Mouse (Mus musculus): ENCODE data around the gene Npm3. TPM values are rescaled to one million over a fixed set of nuclear protein-coding genes. Genes with fewer than 3 reads are reported as not detected.

The Npm3 gene
- polyA plus RNA-seq, 1 experiment from 2014 or later, result 13.1 TPM

DNA sequence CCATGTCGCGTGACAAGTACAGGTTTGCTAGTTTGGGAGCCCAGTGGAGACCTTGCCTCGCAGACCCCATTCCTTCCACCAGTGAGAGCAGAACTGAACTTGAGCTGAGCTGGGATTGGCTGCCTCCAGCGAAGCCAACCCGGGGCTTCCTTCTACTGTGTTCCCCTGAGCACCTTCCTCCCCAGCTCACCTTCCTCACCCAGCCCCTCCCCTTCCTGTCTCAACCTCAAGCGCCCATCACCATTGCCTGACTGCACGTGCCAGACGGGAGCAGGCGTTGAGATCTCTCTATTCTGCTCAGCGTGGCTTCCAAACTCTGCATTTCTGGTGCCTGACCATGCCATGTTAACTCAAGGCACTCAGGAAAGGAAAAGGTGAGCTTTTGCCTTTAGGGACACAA, 22.2 kb downstream of the Npm3 start:
- Histone ChIP-seq H3K4me3 (ENCODE audit: low read length) (no peak overlapping the region), H3K27me3 (replicated peaks; ENCODE audit: control insufficient read depth, insufficient read depth, low read length) (0 out of 2 replicates have a peak, but pooled peaks cover 6% of the 10 kb centered on the region), H3K4me1 (ENCODE audit: control insufficient read depth, insufficient read depth, low read length) (no peaks in the 10 kb centered on the region), H3K36me3 (ENCODE audit: control insufficient read depth, insufficient read depth, low read length) (no peaks in the 10 kb centered on the region), H3K9me3 (ENCODE audit: control insufficient read depth, low read length) (no peaks in the 10 kb centered on the region), H3K9ac (ENCODE audit: low read depth, low read length) (no peak overlapping the region), H3K4me2 (ENCODE audit: low read depth, low read length) (no peak overlapping the region), H3K27ac (ENCODE audit: low read length) (no peak overlapping the region)
- 68% methylated on average over 10 of the region's 10 CpGs for WGBS
- ATAC-seq, result no peak

DNA sequence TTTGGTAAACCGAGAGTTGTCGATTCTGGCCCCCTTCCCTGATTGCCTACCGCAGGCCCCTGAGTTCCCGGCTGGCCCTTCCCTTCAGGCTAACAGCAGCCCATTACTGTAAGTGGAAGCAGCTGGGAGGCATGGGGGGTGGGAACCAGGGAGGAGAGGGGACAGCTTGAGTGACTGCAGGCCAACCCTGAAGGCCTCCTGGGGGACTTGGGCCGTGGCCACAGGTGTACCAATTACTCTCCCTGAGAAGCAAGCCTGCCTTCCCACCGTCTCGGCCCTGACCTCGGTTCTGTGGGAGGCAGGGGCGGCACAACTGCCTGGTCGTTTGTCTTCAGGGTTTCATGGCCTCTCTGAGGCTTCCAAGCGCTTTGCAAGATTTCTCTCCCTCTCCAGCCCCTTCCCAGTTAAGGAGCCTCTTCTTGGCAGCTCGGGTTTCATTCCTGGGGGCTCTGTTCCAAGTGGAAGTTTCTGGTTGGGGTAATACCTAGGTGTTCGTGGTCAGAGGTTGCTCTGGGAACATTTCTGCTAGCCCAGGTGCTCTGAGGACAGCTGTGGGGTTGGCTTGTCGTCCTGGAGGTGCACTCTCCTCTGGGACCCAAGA, 23.6 kb downstream of the Npm3 start:
- H3K9ac ChIP-seq (ENCODE audit: low read depth, low read length), result no peak overlapping the region
- H3K9me3 ChIP-seq (ENCODE audit: control insufficient read depth, low read length), result no peaks in the 10 kb centered on the region
- H3K4me3 ChIP-seq (ENCODE audit: low read length), result no peak overlapping the region
- 0 out of 2 replicates have a peak, but pooled peaks cover 6% of the 10 kb centered on the region for H3K27me3 ChIP-seq (replicated peaks; ENCODE audit: control insufficient read depth, insufficient read depth, low read length)
- no peak overlapping the region for H3K27ac ChIP-seq (ENCODE audit: low read length)
- H3K36me3 ChIP-seq (ENCODE audit: control insufficient read depth, insufficient read depth, low read length), result no peaks in the 10 kb centered on the region
- no peaks in the 10 kb centered on the region for H3K4me1 ChIP-seq (ENCODE audit: control insufficient read depth, insufficient read depth, low read length)
- H3K4me2 ChIP-seq (ENCODE audit: low read depth, low read length), result no peak overlapping the region
- 39% methylated on average over 14 of the region's 14 CpGs for WGBS
- no peak for ATAC-seq

DNA sequence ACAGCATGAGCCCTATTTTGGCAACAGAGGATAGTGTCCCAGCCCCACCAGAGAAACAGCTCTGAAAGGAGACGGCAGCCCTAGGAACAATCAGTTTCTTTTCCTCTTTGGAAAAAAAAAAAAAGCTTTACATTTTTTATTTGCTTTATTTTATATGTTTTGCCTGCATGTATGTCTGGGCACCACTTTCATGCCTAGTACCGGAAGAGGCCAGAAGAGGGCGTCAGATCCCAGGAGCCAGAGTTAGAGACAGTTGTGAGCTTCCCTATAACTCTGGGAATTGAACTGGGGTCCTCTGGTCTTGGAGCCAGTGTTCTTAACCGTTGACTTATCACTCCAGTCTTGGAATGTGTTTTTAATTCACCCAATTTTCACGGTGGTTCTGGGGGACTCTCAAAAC, 27.2 kb downstream of the Npm3 start:
- no peak overlapping the region for H3K4me2 ChIP-seq (ENCODE audit: low read depth, low read length)
- ATAC-seq, result no peak
- no peaks in the 10 kb centered on the region for H3K4me1 ChIP-seq (ENCODE audit: control insufficient read depth, insufficient read depth, low read length)
- no peak overlapping the region for H3K4me3 ChIP-seq (ENCODE audit: low read length)
- H3K27me3 ChIP-seq (replicated peaks; ENCODE audit: control insufficient read depth, insufficient read depth, low read length), result no peaks in the 10 kb centered on the region
- no peaks in the 10 kb centered on the region for H3K9me3 ChIP-seq (ENCODE audit: control insufficient read depth, low read length)
- H3K9ac ChIP-seq (ENCODE audit: low read depth, low read length), result no peak overlapping the region
- H3K27ac ChIP-seq (ENCODE audit: low read length), result no peak overlapping the region
- 73% methylated on average over 5 of the region's 5 CpGs for WGBS
- no peaks in the 10 kb centered on the region for H3K36me3 ChIP-seq (ENCODE audit: control insufficient read depth, insufficient read depth, low read length)

DNA sequence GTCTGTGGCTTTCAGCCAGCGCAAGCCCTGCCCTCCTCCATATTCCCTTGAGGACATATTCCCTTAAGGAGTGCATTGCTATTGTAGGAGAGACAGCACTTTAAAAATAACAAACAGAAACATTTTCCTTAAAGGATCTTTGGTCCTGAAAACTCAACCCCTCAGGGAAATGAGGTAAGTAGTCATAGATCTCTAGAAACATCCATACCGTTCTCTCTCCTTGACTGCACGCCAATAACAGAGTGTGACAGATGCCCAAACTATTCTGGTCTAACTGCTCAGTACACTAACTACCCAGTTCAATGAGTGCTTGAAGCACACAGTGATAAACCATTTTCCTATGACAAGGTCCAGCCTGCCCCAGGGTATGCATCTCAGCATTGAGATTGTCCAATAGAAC, 31.1 kb downstream of the Npm3 start:
- Histone ChIP-seq H3K4me3 (ENCODE audit: low read length) (no peak overlapping the region), H3K27me3 (replicated peaks; ENCODE audit: control insufficient read depth, insufficient read depth, low read length) (no peaks in the 10 kb centered on the region), H3K27ac (ENCODE audit: low read length) (no peak overlapping the region), H3K4me1 (ENCODE audit: control insufficient read depth, insufficient read depth, low read length) (no peaks in the 10 kb centered on the region), H3K4me2 (ENCODE audit: low read depth, low read length) (no peak overlapping the region), H3K9ac (ENCODE audit: low read depth, low read length) (no peak overlapping the region), H3K36me3 (ENCODE audit: control insufficient read depth, insufficient read depth, low read length) (no peaks in the 10 kb centered on the region), H3K9me3 (ENCODE audit: control insufficient read depth, low read length) (no peaks in the 10 kb centered on the region)
- 66% methylated on average over 3 of the region's 3 CpGs for WGBS
- ATAC-seq, result no peak

DNA sequence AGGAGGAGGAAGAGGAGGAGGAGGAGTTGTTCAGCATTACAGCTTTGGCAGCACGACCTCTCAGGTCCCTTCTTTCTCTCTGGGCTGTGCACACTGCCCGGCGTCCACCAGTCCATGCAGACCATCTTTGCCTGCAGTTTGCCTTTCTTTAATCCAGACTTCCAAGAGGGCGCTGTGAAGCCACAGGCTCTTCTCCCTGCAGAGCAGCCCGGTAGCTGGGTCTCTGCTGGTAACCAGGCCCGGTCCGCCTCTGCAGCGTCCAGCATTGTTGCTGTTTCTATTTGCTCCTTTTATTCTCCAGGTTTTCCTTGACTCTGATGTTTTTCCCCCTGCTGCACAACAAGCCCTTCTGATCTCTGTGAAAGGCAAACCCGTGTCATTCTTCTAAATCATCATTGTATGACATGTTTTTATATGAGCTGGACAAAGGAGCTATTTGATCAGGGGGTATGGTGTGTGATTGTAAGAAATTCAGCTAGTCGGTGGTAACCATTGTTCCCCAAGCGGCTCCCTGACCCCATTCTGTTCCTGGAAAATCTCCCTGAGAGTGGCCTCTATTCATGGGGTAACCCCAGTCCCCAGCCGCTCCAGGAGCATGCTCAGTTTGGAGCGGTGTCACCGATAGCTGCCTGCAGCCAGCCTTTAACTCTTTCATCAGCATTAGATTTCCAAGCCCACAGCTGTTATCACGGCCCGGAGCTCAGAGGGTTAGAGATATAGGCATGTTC, 31.7 kb downstream of the Npm3 start:
- Histone ChIP-seq H3K9ac (ENCODE audit: low read depth, low read length) (no peak overlapping the region), H3K27me3 (replicated peaks; ENCODE audit: control insufficient read depth, insufficient read depth, low read length) (no peaks in the 10 kb centered on the region), H3K4me3 (ENCODE audit: low read length) (no peak overlapping the region), H3K9me3 (ENCODE audit: control insufficient read depth, low read length) (no peaks in the 10 kb centered on the region), H3K4me2 (ENCODE audit: low read depth, low read length) (no peak overlapping the region), H3K4me1 (ENCODE audit: control insufficient read depth, insufficient read depth, low read length) (no peaks in the 10 kb centered on the region), H3K36me3 (ENCODE audit: control insufficient read depth, insufficient read depth, low read length) (no peaks in the 10 kb centered on the region), H3K27ac (ENCODE audit: low read length) (no peak overlapping the region)
- 15% methylated on average over 16 of the region's 16 CpGs for WGBS
- ATAC-seq, result 0 out of 2 replicates have a peak, but pooled peaks have one; percentile 42

DNA sequence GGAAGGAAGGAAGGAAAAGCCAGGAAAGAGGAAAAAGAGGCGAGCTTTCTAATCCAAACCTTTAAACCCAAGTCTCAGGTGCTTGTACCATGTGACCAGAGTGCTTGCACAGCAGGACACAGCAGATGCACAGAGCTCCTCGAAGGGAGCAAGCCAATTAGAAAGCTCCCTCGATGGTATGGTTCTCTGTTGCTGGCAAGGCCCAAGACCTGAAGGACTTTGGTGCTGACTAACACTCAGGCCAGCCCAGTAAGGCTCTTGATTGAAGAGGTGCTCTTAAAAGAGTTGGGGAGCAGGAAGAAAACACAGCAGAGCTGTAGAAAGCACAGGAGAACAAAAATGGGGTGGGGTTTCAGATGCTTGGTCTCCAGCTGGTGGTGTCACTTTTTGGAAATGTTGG, 40.7 kb downstream of the Npm3 start:
- Histone ChIP-seq H3K27me3 (replicated peaks; ENCODE audit: control insufficient read depth, insufficient read depth, low read length) (no peaks in the 10 kb centered on the region), H3K4me2 (ENCODE audit: low read depth, low read length) (no peak overlapping the region), H3K4me3 (ENCODE audit: low read length) (no peak overlapping the region), H3K36me3 (ENCODE audit: control insufficient read depth, insufficient read depth, low read length) (no peaks in the 10 kb centered on the region), H3K4me1 (ENCODE audit: control insufficient read depth, insufficient read depth, low read length) (no peaks in the 10 kb centered on the region), H3K9ac (ENCODE audit: low read depth, low read length) (no peak overlapping the region), H3K27ac (ENCODE audit: low read length) (no peak overlapping the region), H3K9me3 (ENCODE audit: control insufficient read depth, low read length) (no peaks in the 10 kb centered on the region)
- no peak for ATAC-seq
- WGBS, result 78% methylated on average over 3 of the region's 3 CpGs

Other genes starting within 250 kb of the Npm3 start
- gene Poll, start 189.1 kb downstream of the Npm3 start, polyA plus RNA-seq (2015; fragmentation: Nextera tagmentation; extraction: Ambion mirVana), result 14.5 and 14.7 TPM in 2 replicates
- gene Gm17018, start 189.0 kb downstream of the Npm3 start, polyA plus RNA-seq (2015; fragmentation: Nextera tagmentation; extraction: Ambion mirVana), result 30.4 and 34.6 TPM in 2 replicates
- gene Fbxw4, start 89.3 kb downstream of the Npm3 start, polyA plus RNA-seq (2015; fragmentation: Nextera tagmentation; extraction: Ambion mirVana), result 2.5 and 2.8 TPM in 2 replicates
- gene Fgf8, start 6.7 kb downstream of the Npm3 start, polyA plus RNA-seq (2015; fragmentation: Nextera tagmentation; extraction: Ambion mirVana), result 0.16 and 0.28 TPM in 2 replicates
- gene Mgea5, start 34.2 kb upstream of the Npm3 start, polyA plus RNA-seq (2015; fragmentation: Nextera tagmentation; extraction: Ambion mirVana), result 24.5 and 25.0 TPM in 2 replicates
- 1.8 and 2.0 TPM in 2 replicates for gene Kcnip2, start 66.5 kb upstream of the Npm3 start, polyA plus RNA-seq (2015; fragmentation: Nextera tagmentation; extraction: Ambion mirVana)
- gene Armh3, start 248.9 kb upstream of the Npm3 start, polyA plus RNA-seq (2015; fragmentation: Nextera tagmentation; extraction: Ambion mirVana), result 17.2 and 17.3 TPM in 2 replicates

Measured in intestine, embryonic 16.5 days (tissue).